Mouse (Mus musculus): Measurements from ENCODE around the gene Cyp2a5. TPM values are rescaled to one million over a fixed set of nuclear protein-coding genes. Genes with fewer than 3 reads are reported as not detected.
"Not testable (repeated sequence)": the region's sequence is repeated elsewhere in the genome, so short reads cannot be mapped to it uniquely, and the experiment has no call there.

Gene Cyp2a5
- not detected in 2 replicates for polyA plus RNA-seq (2012)

DNA sequence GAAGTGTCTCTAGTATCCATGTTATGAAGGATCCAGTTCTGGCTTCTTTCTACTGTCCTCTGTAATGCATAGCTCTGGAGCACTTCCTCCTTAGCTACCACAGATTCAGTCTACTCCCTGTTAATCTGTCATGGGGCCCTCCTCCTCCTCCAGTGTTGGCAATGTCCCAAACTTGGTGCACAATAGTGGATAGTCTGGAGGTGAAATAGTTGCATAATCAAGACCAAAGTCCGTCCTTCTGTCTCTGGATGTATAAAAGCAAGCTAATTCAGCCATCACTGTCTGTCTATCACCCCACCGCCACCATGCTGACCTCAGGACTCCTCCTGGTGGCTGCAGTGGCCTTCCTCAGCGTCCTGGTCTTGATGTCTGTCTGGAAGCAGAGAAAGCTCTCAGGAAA is at the start of gene Cyp2a5:
Cyp2a5 (plus strand) TSS at position 247 of the 400 bp plus-strand sequence.
- peaks cover 11% of the 10 kb centered on the region for H3K9me3 ChIP-seq (ENCODE audit: control insufficient read depth, low read length)
- not testable (repeated sequence) for H3K4me1 ChIP-seq (ENCODE audit: control insufficient read depth); H3K36me3 ChIP-seq (ENCODE audit: control insufficient read depth); H3K4me3 ChIP-seq (replicated peaks); H3K27me3 ChIP-seq (ENCODE audit: control insufficient read depth)

DNA sequence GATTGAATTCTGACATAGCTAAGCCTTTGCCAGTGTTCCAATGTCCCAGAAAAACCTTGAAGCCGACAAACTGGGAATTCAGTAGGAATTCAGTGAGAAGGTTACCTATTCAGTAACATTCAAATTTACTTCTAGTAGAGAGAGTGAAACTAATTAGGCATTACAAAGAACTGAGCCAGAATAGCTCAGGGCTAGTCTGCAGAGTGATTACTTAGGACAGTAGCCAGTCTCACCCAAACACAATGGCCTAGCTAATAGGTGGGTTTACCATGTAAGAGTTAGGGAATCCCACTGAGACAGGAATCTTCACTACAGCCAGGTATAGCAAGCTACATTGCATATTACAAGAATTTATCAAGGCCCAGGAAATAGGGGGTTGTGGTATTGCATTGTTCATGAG is 49.1 kb upstream of the Cyp2a5 start:
- not testable (repeated sequence) for H3K27me3 ChIP-seq (ENCODE audit: control insufficient read depth); H3K4me3 ChIP-seq (replicated peaks); H3K36me3 ChIP-seq (ENCODE audit: control insufficient read depth)

DNA sequence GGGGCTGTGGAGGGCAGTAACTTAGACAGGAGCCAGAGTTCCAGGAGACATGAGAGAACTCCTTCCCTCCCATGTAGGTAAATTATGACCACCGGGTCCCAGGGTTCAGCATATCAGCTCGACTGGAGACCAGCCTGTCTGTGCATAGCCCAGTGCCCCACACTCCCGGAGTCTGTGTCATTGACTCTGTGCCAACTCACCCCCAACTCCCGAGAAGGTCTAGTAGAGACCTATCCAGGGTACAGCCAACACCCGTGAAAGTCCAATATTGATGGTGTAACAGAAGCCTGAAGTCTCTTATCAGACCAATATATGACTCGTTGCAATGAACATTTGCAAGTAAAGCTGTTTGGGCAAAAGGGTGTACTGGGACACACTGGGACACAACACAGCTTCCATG is 45.1 kb upstream of the Cyp2a5 start:
- no peaks in the 10 kb centered on the region for H3K4me1 ChIP-seq (ENCODE audit: control insufficient read depth)
- TF ChIP-seq TAL1 (IDR thresholded peaks at IDR 0.05; ENCODE audit: low read length) (no peak), GATA1 (IDR thresholded peaks at IDR 0.05; ENCODE audit: low read length) (no peak)
- no peaks in the 10 kb centered on the region for H3K36me3 ChIP-seq (ENCODE audit: control insufficient read depth)
- no peak overlapping the region for H3K4me3 ChIP-seq (replicated peaks)
- H3K9me3 ChIP-seq (ENCODE audit: control insufficient read depth, low read length): no peaks in the 10 kb centered on the region; the same call in 1 of the 2 replicates
- no peaks in the 10 kb centered on the region for H3K27me3 ChIP-seq (ENCODE audit: control insufficient read depth)

More for the DNA sequence above, 49.1 kb upstream of the Cyp2a5 start:
- not testable (repeated sequence) for H3K9me3 ChIP-seq (ENCODE audit: control insufficient read depth, low read length); H3K4me1 ChIP-seq (ENCODE audit: control insufficient read depth)

GRCm38 (mm10) chr7:26800104-26800503 is 35.0 kb upstream of the Cyp2a5 start:
- Histone ChIP-seq H3K36me3 (ENCODE audit: control insufficient read depth) (no peaks in the 10 kb centered on the region), H3K27me3 (ENCODE audit: control insufficient read depth) (no peaks in the 10 kb centered on the region), H3K4me1 (ENCODE audit: control insufficient read depth) (peaks cover 6% of the 10 kb centered on the region), H3K9me3 (ENCODE audit: control insufficient read depth, low read length) (no peaks in the 10 kb centered on the region), H3K4me3 (replicated peaks) (no peak overlapping the region)
- TF ChIP-seq GATA1 (IDR thresholded peaks at IDR 0.05; ENCODE audit: low read length): no peak
- TF ChIP-seq TAL1 (IDR thresholded peaks at IDR 0.05; ENCODE audit: low read length): no peak

GRCm38 (mm10) chr7:26800996-26801395 is 34.1 kb upstream of the Cyp2a5 start:
- Histone ChIP-seq H3K9me3 (ENCODE audit: control insufficient read depth, low read length) (no peaks in the 10 kb centered on the region), H3K4me3 (replicated peaks) (no peak overlapping the region), H3K27me3 (ENCODE audit: control insufficient read depth) (no peaks in the 10 kb centered on the region), H3K4me1 (ENCODE audit: control insufficient read depth) (peaks cover 6% of the 10 kb centered on the region), H3K36me3 (ENCODE audit: control insufficient read depth) (no peaks in the 10 kb centered on the region)
- TF ChIP-seq TAL1 (IDR thresholded peaks at IDR 0.05; ENCODE audit: low read length): no peak

DNA sequence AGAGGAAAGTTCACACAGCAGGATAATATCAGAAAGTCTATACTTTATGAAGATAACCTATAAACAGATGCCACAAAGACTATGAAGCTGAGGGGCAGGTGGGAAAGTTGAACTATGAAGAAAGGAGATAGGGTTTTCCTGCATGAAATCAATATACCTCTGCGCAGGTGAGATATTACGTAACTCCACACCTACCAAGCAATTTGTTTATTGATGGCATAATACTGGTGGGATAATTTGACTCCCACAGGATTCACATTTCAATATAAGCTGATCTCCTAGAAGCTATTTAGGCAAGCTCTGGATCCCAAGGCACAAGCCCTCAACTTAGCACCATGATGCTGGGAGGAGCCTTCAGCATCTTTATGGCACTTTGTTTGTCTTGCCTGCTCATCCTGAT is 26.5 kb upstream of the Cyp2a5 start, which contains the start of gene Cyp2g1:
Cyp2g1 (plus strand) TSS at position 301 of the 400 bp plus-strand sequence.
- Histone ChIP-seq H3K9me3 (ENCODE audit: control insufficient read depth, low read length) (no peaks in the 10 kb centered on the region; the same call in 1 of the 2 replicates), H3K36me3 (ENCODE audit: control insufficient read depth) (no peaks in the 10 kb centered on the region), H3K4me3 (replicated peaks) (no peak within 1 kb of the TSS), H3K27me3 (ENCODE audit: control insufficient read depth) (no peaks in the 10 kb centered on the region), H3K4me1 (ENCODE audit: control insufficient read depth) (no peaks in the 10 kb centered on the region)
- TF ChIP-seq TAL1 (IDR thresholded peaks at IDR 0.05; ENCODE audit: low read length): no peak
- TF ChIP-seq GATA1 (IDR thresholded peaks at IDR 0.05; ENCODE audit: low read length): no peak

DNA sequence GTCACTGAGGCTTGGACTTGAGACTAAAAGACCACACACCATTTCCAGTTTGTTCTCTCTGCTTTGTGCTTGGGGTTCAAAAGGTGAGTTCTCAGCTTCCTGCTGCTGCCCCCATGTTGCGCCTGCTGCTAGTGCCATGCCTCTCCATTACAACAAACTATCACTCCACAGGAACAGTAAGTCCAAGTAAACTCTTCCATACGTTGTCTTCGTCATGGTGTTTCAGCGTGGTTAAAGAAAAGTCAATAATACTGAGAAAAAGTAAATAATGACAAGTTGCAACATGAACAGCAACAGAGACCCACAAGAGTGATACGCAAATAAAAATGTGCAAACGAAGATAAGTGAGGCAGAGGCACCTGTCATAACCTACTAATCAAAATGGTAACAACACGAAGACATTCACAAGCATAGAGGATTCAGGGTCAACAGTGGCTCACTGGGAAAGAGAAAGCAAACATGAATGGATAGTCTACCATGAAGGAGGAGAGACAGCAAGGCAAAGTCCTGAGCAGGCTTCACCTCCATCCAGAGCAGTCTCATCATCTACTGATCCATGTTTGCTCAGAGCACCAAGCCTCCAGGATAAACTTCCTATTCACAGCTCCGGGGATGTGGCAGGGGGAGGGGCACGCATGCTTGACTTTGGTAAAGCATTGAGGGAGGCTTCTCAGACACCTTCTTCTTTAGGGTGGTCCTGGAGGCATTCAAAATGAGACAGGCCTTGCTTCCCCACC is 3.4 kb upstream of the Cyp2a5 start:
- H3K27me3 ChIP-seq (ENCODE audit: control insufficient read depth); H3K4me1 ChIP-seq (ENCODE audit: control insufficient read depth); H3K36me3 ChIP-seq (ENCODE audit: control insufficient read depth); H3K4me3 ChIP-seq (replicated peaks): not testable (repeated sequence)
- H3K9me3 ChIP-seq (ENCODE audit: control insufficient read depth, low read length): peaks cover 11% of the 10 kb centered on the region

GRCm38 (mm10) chr7:26832668-26833067 is 2.4 kb upstream of the Cyp2a5 start:
- not testable (repeated sequence) for H3K36me3 ChIP-seq (ENCODE audit: control insufficient read depth); H3K27me3 ChIP-seq (ENCODE audit: control insufficient read depth); H3K4me3 ChIP-seq (replicated peaks); H3K4me1 ChIP-seq (ENCODE audit: control insufficient read depth)
- peaks cover 11% of the 10 kb centered on the region for H3K9me3 ChIP-seq (ENCODE audit: control insufficient read depth, low read length)

DNA sequence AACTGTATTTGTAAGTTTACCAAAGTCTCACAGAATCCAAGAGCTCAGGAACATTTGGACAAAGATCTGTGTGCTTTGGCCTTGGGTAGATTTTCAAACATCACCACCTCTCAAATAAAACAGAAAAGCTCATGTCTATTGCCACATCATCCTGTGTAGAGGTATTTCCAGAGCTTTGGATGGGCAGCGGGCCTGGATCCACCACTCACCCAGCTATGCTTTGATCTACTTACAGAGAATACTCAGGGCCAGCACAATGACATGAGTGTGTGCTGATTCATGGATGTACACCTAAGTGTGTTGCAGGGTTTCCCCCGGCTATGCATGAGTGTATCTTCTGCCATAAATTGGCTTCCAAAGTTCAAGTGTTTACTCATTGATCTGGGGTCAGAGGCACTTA is 8.3 kb downstream of the Cyp2a5 start:
- H3K36me3 ChIP-seq (ENCODE audit: control insufficient read depth); H3K27me3 ChIP-seq (ENCODE audit: control insufficient read depth); H3K4me3 ChIP-seq (replicated peaks); H3K4me1 ChIP-seq (ENCODE audit: control insufficient read depth); H3K9me3 ChIP-seq (ENCODE audit: control insufficient read depth, low read length): not testable (repeated sequence)

DNA sequence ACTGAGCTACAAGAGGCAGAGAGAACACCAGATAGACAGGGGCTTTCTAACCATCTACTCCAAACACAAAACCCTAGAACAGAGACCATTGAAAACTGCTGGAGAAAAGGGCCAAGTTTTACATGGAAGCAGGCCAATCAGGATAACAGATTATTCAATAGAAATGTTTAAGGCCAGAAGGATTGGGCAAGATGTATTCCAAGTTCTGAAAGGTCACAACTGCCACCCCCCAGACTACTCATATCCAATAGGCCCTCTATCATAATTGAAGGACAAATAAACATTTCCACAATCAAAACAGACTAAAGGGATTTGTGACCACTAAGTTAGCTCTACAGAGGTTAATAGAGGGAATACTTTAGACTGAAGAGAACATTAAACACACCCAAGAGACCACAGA is 15.0 kb downstream of the Cyp2a5 start:
- not testable (repeated sequence) for H3K4me1 ChIP-seq (ENCODE audit: control insufficient read depth); H3K9me3 ChIP-seq (ENCODE audit: control insufficient read depth, low read length); H3K27me3 ChIP-seq (ENCODE audit: control insufficient read depth); H3K4me3 ChIP-seq (replicated peaks); H3K36me3 ChIP-seq (ENCODE audit: control insufficient read depth)

- H3K4me3 ChIP-seq (replicated peaks); H3K9me3 ChIP-seq (ENCODE audit: control insufficient read depth, low read length); H3K36me3 ChIP-seq (ENCODE audit: control insufficient read depth); H3K27me3 ChIP-seq (ENCODE audit: control insufficient read depth); H3K4me1 ChIP-seq (ENCODE audit: control insufficient read depth): not testable (repeated sequence)
Observed at GRCm38 (mm10) chr7:26878581-26878980, 43.5 kb downstream of the Cyp2a5 start.

- not testable (repeated sequence) for H3K9me3 ChIP-seq (ENCODE audit: control insufficient read depth, low read length); H3K4me1 ChIP-seq (ENCODE audit: control insufficient read depth); H3K4me3 ChIP-seq (replicated peaks); H3K27me3 ChIP-seq (ENCODE audit: control insufficient read depth); H3K36me3 ChIP-seq (ENCODE audit: control insufficient read depth)
Observed at GRCm38 (mm10) chr7:26880600-26880999, 45.5 kb downstream of the Cyp2a5 start.
